Mouse (Mus musculus): ENCODE data around the gene Gm3435. TPM values are rescaled to one million over a fixed set of nuclear protein-coding genes. Genes with fewer than 3 reads are reported as not detected.
"Not testable (repeated sequence)": the region's sequence is repeated elsewhere in the genome, so short reads cannot be mapped to it uniquely, and the experiment has no call there.

Gm3435 gene
- polyA plus RNA-seq, 1 experiment from 2014 or later = 8.0 TPM

DNA sequence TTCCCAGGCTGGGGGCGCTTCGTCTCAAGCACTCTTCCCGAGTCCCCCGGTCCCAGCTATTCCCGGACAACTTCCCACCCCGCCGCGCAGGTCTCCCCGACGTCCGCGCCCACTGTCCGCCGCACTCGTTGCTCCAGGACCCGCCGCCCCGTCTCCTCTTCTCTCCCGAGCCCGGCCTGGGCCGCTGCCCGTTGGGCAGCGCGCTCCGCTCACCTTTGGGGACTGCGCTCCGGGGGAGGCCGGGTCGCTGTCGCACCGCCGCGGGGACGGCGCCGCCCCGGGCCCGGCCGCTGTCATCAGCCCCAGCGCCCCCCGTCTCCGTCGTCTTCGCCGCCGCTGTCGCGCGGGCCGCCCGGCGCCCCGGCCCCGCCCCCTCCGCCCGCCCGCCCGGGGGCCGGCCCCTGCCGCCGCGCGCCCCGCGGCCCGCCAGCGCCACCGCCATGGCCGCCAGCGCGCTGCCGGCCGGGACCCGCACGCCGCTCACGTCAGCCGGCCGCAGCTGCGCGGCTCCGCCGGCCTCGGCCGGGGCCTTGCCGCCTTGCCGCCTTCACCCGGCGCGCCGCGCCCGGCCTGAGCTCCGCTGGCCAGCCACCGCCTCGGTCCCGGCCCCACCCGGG, 17.3 kb upstream of the Gm3435 start:
- no CpG with 5 or more reads among the region's 98 CpGs for WGBS
- H3K27ac ChIP-seq (ENCODE audit: low read depth, low read length) = not testable (repeated sequence)

DNA sequence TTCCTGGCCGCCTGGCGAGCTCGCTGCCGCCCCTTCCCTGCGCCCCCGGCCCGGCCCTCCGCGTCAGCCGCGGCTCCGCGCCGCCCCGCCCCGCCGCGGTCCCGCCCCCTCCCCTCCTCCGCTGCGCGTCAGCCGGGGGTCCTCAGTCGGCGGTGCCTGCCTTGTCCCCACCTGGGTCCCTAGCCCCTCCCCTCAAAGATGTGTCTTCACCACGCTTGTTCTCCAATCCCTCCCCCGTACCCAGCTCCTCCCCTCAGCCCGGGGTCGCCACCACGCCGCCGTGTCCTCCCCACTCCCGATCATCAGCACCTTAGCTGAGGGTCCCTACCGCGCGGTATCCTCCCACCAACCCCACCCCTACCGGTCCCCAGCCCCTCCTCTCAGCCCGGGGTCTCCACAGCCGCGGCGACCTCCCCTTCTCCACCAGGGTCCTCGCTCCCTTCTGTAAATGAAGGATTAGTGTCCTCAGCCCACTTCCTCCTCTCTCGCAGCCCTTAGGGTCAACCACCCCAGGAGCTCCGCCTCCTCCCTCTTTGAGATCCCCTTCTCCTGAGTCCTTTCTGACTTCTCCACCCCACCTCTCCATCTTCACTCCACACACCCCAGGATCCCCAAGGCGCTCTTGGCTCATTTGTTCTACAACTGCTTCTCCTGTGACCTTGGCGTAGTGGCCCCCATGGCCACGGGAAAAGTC, 16.7 kb upstream of the Gm3435 start:
- H3K27me3 ChIP-seq (ENCODE audit: control insufficient read depth, insufficient read depth, low read length); H3K9ac ChIP-seq (ENCODE audit: low read length); H3K9me3 ChIP-seq (ENCODE audit: control insufficient read depth, low read length); H3K4me2 ChIP-seq; H3K36me3 ChIP-seq (ENCODE audit: control insufficient read depth, insufficient read depth, low read length); DNase-seq (ENCODE audit: low spot score, missing footprints); H3K4me3 ChIP-seq (ENCODE audit: low read depth, low read length); H3K4me1 ChIP-seq (ENCODE audit: control insufficient read depth, insufficient read depth, low read length); H3K27ac ChIP-seq (ENCODE audit: low read depth, low read length): not testable (repeated sequence)
- peak; percentile 92 for ATAC-seq (ENCODE audit: low FRiP score)
- WGBS = no CpG with 5 or more reads among the region's 47 CpGs

More for the DNA sequence above, 17.3 kb upstream of the Gm3435 start:
- H3K9ac ChIP-seq (ENCODE audit: low read length); H3K4me3 ChIP-seq (ENCODE audit: low read depth, low read length); H3K4me1 ChIP-seq (ENCODE audit: control insufficient read depth, insufficient read depth, low read length); DNase-seq (ENCODE audit: low spot score, missing footprints); H3K9me3 ChIP-seq (ENCODE audit: control insufficient read depth, low read length); H3K4me2 ChIP-seq; H3K27me3 ChIP-seq (ENCODE audit: control insufficient read depth, insufficient read depth, low read length); H3K36me3 ChIP-seq (ENCODE audit: control insufficient read depth, insufficient read depth, low read length): not testable (repeated sequence)
- ATAC-seq (ENCODE audit: low FRiP score) = peak; percentile 86

DNA sequence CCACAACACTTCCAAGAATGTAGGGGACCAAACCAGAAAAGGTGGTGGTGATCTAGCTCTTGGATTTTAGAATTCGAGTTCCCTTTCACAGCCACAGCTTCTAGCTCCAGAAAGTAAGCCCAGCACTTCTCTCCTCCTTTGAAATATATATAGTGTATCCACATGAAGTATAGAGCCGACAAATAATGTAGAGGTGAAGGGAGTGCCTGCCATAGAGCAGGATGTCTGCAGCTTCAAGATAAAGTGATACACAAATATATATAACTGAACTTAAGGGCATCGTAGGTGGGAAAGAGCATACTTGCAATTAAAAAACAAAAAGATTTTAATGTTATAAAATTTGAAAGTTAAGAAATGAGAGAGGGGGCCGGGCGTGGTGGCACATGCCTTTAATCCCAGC, 15.8 kb upstream of the Gm3435 start:
- not testable (repeated sequence) for DNase-seq (ENCODE audit: low spot score, missing footprints); H3K4me3 ChIP-seq (ENCODE audit: low read depth, low read length); H3K36me3 ChIP-seq (ENCODE audit: control insufficient read depth, insufficient read depth, low read length); H3K4me1 ChIP-seq (ENCODE audit: control insufficient read depth, insufficient read depth, low read length); H3K27ac ChIP-seq (ENCODE audit: low read depth, low read length); H3K27me3 ChIP-seq (ENCODE audit: control insufficient read depth, insufficient read depth, low read length); H3K4me2 ChIP-seq; H3K9ac ChIP-seq (ENCODE audit: low read length); ATAC-seq (ENCODE audit: low FRiP score); H3K9me3 ChIP-seq (ENCODE audit: control insufficient read depth, low read length)
- WGBS = no CpG with 5 or more reads among the region's 5 CpGs

DNA sequence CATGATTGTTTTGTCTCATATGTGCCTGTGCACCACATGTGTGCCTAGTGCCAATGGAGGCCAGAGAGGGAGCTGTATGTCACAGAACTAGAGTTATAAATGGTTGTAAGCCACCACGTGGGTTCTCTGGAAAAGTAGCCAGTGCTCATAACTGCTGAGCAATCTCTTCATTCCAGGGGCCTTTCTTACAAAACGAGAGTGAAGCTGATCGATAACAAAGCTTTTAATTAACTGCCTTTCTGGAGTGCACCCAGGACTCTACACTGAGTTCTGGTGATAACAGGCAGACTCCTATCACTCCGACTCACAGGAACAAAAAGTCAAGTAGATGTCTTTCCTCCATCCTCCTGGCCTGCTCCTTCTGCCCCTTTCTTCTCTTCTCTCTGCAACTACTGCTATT, 9.9 kb upstream of the Gm3435 start:
- not testable (repeated sequence) for H3K4me2 ChIP-seq; ATAC-seq (ENCODE audit: low FRiP score)
- no CpG with 5 or more reads among the region's 4 CpGs for WGBS

DNA sequence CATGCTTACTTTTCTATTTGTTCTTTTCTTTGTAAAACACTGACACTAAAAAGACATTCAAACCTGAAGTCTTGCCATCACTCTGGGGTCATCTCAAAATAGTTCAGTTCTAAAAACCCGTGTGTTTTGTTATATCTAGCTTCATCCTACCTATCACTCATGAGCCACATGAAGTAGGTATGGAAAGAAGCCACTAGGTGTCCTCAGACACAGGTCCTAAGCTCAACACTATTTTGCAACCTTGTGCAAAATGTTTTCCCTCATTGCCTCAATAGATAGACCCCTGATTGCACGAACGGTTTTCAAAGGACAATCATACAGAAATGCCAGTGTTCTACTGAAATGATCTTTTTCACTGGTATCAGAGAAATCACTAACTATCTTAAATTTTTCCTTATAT, 888 bp upstream of the Gm3435 start:
- not testable (repeated sequence) for H3K9me3 ChIP-seq (ENCODE audit: control insufficient read depth, low read length); H3K9ac ChIP-seq (ENCODE audit: low read length); H3K36me3 ChIP-seq (ENCODE audit: control insufficient read depth, insufficient read depth, low read length); ATAC-seq (ENCODE audit: low FRiP score); DNase-seq (ENCODE audit: low spot score, missing footprints); H3K27me3 ChIP-seq (ENCODE audit: control insufficient read depth, insufficient read depth, low read length); H3K4me2 ChIP-seq; H3K4me3 ChIP-seq (ENCODE audit: low read depth, low read length); H3K4me1 ChIP-seq (ENCODE audit: control insufficient read depth, insufficient read depth, low read length); H3K27ac ChIP-seq (ENCODE audit: low read depth, low read length)
- no CpG with 5 or more reads among the region's 3 CpGs for WGBS

More for the DNA sequence above, 9.9 kb upstream of the Gm3435 start:
- H3K9me3 ChIP-seq (ENCODE audit: control insufficient read depth, low read length); H3K36me3 ChIP-seq (ENCODE audit: control insufficient read depth, insufficient read depth, low read length); DNase-seq (ENCODE audit: low spot score, missing footprints); H3K27me3 ChIP-seq (ENCODE audit: control insufficient read depth, insufficient read depth, low read length); H3K9ac ChIP-seq (ENCODE audit: low read length); H3K4me3 ChIP-seq (ENCODE audit: low read depth, low read length); H3K27ac ChIP-seq (ENCODE audit: low read depth, low read length); H3K4me1 ChIP-seq (ENCODE audit: control insufficient read depth, insufficient read depth, low read length): not testable (repeated sequence)

DNA sequence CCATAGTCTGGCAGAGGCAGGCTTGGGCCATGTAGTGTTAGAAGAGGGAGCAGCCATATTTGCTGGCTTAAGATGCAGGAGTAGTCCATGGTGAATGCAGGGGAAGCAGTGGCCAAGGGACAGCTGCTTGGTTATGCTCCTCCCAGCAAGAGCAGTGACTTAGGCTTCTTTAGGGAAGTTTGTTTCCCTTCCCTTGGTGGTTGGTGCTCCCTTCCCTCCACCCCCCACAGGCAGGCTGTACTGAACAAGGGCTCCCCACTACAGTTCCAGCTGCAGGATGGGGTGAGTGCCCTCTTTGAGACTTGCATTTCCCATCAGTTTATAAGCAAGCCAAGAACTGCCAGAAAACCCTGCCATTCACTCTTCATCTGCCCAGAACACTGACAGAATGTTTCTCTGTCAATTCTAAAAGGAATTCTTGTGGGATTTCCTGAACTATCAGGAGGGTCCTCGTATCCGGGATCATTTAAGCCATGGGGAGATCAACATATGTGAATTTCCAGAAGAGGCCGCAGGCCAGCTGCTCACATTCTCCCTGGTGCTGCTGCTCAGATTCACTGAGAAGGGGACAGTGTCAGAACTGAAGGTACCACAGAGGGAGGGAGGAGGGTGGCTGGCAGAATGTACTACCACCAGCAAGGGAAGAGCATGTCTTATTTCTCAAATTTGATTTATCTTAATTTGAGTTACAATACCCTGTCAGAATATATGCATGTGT, 11.7 kb downstream of the Gm3435 start:
- DNase-seq (ENCODE audit: low spot score, missing footprints); H3K27ac ChIP-seq (ENCODE audit: low read depth, low read length); H3K9ac ChIP-seq (ENCODE audit: low read length); H3K4me2 ChIP-seq; H3K36me3 ChIP-seq (ENCODE audit: control insufficient read depth, insufficient read depth, low read length); H3K4me3 ChIP-seq (ENCODE audit: low read depth, low read length); H3K9me3 ChIP-seq (ENCODE audit: control insufficient read depth, low read length); ATAC-seq (ENCODE audit: low FRiP score); H3K4me1 ChIP-seq (ENCODE audit: control insufficient read depth, insufficient read depth, low read length); H3K27me3 ChIP-seq (ENCODE audit: control insufficient read depth, insufficient read depth, low read length): not testable (repeated sequence)
- 87% methylated on average over 3 of the region's 3 CpGs for WGBS

DNA sequence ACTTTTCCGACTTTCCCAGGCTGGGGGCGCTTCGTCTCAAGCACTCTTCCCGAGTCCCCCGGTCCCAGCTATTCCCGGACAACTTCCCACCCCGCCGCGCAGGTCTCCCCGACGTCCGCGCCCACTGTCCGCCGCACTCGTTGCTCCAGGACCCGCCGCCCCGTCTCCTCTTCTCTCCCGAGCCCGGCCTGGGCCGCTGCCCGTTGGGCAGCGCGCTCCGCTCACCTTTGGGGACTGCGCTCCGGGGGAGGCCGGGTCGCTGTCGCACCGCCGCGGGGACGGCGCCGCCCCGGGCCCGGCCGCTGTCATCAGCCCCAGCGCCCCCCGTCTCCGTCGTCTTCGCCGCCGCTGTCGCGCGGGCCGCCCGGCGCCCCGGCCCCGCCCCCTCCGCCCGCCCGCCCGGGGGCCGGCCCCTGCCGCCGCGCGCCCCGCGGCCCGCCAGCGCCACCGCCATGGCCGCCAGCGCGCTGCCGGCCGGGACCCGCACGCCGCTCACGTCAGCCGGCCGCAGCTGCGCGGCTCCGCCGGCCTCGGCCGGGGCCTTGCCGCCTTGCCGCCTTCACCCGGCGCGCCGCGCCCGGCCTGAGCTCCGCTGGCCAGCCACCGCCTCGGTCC, 14.0 kb downstream of the Gm3435 start:
- H3K4me3 ChIP-seq (ENCODE audit: low read depth, low read length); DNase-seq (ENCODE audit: low spot score, missing footprints); H3K9me3 ChIP-seq (ENCODE audit: control insufficient read depth, low read length); H3K36me3 ChIP-seq (ENCODE audit: control insufficient read depth, insufficient read depth, low read length); H3K4me2 ChIP-seq; H3K27ac ChIP-seq (ENCODE audit: low read depth, low read length); H3K4me1 ChIP-seq (ENCODE audit: control insufficient read depth, insufficient read depth, low read length); H3K27me3 ChIP-seq (ENCODE audit: control insufficient read depth, insufficient read depth, low read length); H3K9ac ChIP-seq (ENCODE audit: low read length): not testable (repeated sequence)
- ATAC-seq (ENCODE audit: low FRiP score) = peak; percentile 86
- WGBS = no CpG with 5 or more reads among the region's 97 CpGs

DNA sequence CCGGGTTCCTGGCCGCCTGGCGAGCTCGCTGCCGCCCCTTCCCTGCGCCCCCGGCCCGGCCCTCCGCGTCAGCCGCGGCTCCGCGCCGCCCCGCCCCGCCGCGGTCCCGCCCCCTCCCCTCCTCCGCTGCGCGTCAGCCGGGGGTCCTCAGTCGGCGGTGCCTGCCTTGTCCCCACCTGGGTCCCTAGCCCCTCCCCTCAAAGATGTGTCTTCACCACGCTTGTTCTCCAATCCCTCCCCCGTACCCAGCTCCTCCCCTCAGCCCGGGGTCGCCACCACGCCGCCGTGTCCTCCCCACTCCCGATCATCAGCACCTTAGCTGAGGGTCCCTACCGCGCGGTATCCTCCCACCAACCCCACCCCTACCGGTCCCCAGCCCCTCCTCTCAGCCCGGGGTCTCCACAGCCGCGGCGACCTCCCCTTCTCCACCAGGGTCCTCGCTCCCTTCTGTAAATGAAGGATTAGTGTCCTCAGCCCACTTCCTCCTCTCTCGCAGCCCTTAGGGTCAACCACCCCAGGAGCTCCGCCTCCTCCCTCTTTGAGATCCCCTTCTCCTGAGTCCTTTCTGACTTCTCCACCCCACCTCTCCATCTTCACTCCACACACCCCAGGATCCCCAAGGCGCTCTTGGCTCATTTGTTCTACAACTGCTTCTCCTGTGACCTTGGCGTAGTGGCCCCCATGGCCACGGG, 14.7 kb downstream of the Gm3435 start:
- not testable (repeated sequence) for H3K27ac ChIP-seq (ENCODE audit: low read depth, low read length); H3K36me3 ChIP-seq (ENCODE audit: control insufficient read depth, insufficient read depth, low read length); H3K9me3 ChIP-seq (ENCODE audit: control insufficient read depth, low read length); H3K9ac ChIP-seq (ENCODE audit: low read length); H3K4me3 ChIP-seq (ENCODE audit: low read depth, low read length); H3K4me1 ChIP-seq (ENCODE audit: control insufficient read depth, insufficient read depth, low read length); DNase-seq (ENCODE audit: low spot score, missing footprints); H3K4me2 ChIP-seq; H3K27me3 ChIP-seq (ENCODE audit: control insufficient read depth, insufficient read depth, low read length)
- peak; percentile 92 for ATAC-seq (ENCODE audit: low FRiP score)
- WGBS = no CpG with 5 or more reads among the region's 48 CpGs
